Mouse (Mus musculus) forebrain, embryonic 12.5 days (tissue): ENCODE results near the gene Foxn1. TPM values are rescaled to one million over a fixed set of nuclear protein-coding genes. Genes with fewer than 3 reads are reported as not detected.
A peak's percentile ranks its signal among the peaks of the same experiment; 100 is the strongest.

Source experiments
- ATAC-seq: fragments of 200-750 bp; cut with Nextera tagmentation; 2 replicates; pipeline ENCODE4 v1.8.0; 2017; ENCODE audit warnings: moderate TSS enrichment; ENCODE audit not compliant: low FRiP score
- H3K27ac ChIP-seq: fragments of 300-500 bp; sonication (generic); 2 replicates; pipeline ENCODE4 v1.5.1; 2016; ENCODE audit warnings: mild to moderate bottlenecking
- H3K27me3 ChIP-seq: fragments of 300-500 bp; sonication (generic); 2 replicates; pipeline ENCODE4 v1.6.1; 2016; ENCODE audit warnings: mild to moderate bottlenecking
- H3K36me3 ChIP-seq: fragments of 300-500 bp; sonication (generic); replicated peaks from 2 replicates; pipeline ENCODE4 v1.6.1; 2016; ENCODE audit warnings: mild to moderate bottlenecking
- H3K4me1 ChIP-seq: fragments of 300-500 bp; sonication (generic); 2 replicates; pipeline ENCODE4 v1.6.1; 2016
- H3K4me2 ChIP-seq: fragments of 300-500 bp; sonication (generic); 2 replicates; pipeline ENCODE4 v1.6.1; 2016; ENCODE audit warnings: mild to moderate bottlenecking, moderate library complexity
- H3K4me3 ChIP-seq: fragments of 300-500 bp; sonication (generic); replicated peaks from 2 replicates; pipeline ENCODE4 v1.5.1; 2016; ENCODE audit warnings: mild to moderate bottlenecking
- H3K9ac ChIP-seq: fragments of 300-500 bp; sonication (generic); 2 replicates; pipeline ENCODE4 v1.6.1; 2016; ENCODE audit warnings: mild to moderate bottlenecking
- H3K9me3 ChIP-seq: fragments of 300-500 bp; sonication (generic); 2 replicates; pipeline ENCODE4 v1.6.1; 2016
- WGBS: fragments of 180-500 bp; shearing (Covaris S2); methylation state at CpG from one replicate; pipeline ENCODE4 v1.1.7; 2016; 5-methylcytosine and 5-hydroxymethylcytosine counted together
- polyA plus RNA-seq: library from polyadenylated mRNA; unstranded; fragments of >200 nt; fragmentation: Nextera tagmentation; extraction: Ambion mirVana; gene quantifications from 2 replicates; pipeline ENCODE4 v1.2.1, GENCODE M21; 2016

The Foxn1 gene
- polyA plus RNA-seq: 0.06 TPM in 1 of 2 replicates, not detected in the other

DNA sequence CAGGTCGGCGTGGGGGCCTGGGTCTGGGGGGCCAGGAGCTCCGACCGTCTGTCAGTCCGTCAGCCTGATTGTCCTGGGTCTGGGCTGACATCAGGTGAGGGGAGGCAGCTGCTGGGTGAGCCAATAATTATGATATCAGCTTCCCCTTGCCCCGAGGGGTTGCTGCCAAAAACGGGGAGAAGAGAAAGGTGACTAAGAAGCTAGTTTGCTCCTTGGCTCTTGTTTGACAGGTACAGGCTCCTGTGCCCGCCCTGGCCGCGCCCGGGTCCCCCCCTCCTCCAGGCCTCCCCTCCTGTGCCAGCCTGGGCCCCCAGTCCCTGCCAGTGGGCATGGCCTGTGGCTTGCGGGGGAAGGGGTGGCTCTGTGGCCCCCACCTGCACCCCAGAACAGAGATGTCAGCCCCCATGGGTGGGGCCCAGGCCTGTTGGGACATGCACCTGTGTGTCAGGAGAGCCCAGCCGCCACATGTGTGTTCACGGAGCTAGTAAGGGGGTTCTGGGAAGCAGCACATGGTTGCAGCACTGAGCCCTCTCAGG is at the start of gene Foxn1:
Gene Foxn1, minus strand, starts transcription at position 51 of the 536 bp plus-strand sequence.
- Histone ChIP-seq H3K4me2 (no peak within 1 kb of the TSS), H3K4me1 (no peaks in the 10 kb centered on the region), H3K27ac (no peak within 1 kb of the TSS), H3K27me3 (no peaks in the 10 kb centered on the region), H3K9ac (no peak within 1 kb of the TSS), H3K4me3 (no peak within 1 kb of the TSS), H3K9me3 (no peaks in the 10 kb centered on the region), H3K36me3 (no peaks in the 10 kb centered on the region)
- no peak for ATAC-seq
- WGBS: 85% methylated on average over 14 of the region's 14 CpGs

DNA sequence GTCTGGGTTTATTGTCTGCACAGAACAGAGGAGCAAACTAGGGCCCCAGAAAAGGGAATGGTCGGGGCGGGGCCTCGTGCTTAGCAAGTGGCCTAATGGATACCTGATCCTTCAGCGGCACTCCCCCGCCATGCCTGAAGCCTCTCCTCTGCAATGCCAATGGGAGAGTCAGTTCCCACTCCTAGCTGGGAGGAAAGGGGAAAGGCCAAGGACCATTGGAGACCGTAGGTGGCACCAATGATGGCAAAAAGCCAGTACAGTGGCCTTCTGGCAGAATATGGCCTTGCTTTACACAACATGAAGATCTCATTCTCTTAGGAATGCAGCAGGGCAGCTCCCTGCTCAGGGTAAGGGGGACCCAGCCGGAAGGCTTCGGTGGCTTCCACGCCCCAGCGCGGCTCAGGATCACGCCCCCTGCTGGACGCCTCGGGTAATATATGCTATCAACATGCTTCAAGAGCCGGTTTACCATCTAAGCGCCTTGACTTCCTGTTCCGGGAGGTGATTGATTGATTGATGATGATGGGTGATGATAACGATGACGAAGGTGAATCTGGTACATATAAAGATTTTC is 49.5 kb upstream of the Foxn1 start:
- Histone ChIP-seq H3K36me3 (no peaks in the 10 kb centered on the region), H3K27ac (no peak overlapping the region), H3K4me1 (peaks cover 7% of the 10 kb centered on the region), H3K4me2 (0 out of 2 replicates have a peak overlapping the region, but pooled peaks have one; percentile 17), H3K9me3 (no peaks in the 10 kb centered on the region), H3K9ac (no peak overlapping the region), H3K4me3 (0 out of 2 replicates have a peak overlapping the region, but pooled peaks have one; percentile 5), H3K27me3 (0 out of 2 replicates have a peak, but pooled peaks cover 2% of the 10 kb centered on the region)
- ATAC-seq: no peak
- 5% methylated on average over 19 of the region's 19 CpGs for WGBS

DNA sequence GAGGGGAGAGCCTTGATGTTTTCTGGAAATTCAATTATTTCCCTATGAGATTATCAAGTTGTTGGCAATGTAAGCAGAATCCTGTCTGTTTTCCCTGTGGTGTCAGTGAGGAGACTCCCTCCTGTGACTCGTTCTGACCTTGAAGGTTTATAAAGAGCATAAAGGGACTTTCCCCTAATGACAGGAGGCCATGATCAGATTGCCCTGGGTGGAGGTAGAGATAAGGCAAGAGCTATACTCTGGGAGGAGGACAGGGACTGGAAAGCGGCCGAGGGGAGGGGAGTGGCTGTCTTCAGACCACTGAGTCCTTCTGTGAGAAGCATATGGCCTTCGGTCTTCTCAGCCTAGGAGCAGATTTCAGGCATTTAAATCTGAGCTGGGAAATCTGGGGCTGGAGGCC is 47.7 kb upstream of the Foxn1 start:
- H3K9ac ChIP-seq: no peak overlapping the region
- H3K4me1 ChIP-seq: peaks cover 7% of the 10 kb centered on the region
- no peak for ATAC-seq
- 0 out of 2 replicates have a peak, but pooled peaks cover 2% of the 10 kb centered on the region for H3K27me3 ChIP-seq
- no peak overlapping the region for H3K4me3 ChIP-seq
- H3K36me3 ChIP-seq: no peaks in the 10 kb centered on the region
- WGBS: 78% methylated on average over 4 of the region's 4 CpGs
- no peak overlapping the region for H3K4me2 ChIP-seq
- no peaks in the 10 kb centered on the region for H3K9me3 ChIP-seq
- H3K27ac ChIP-seq: no peak overlapping the region

DNA sequence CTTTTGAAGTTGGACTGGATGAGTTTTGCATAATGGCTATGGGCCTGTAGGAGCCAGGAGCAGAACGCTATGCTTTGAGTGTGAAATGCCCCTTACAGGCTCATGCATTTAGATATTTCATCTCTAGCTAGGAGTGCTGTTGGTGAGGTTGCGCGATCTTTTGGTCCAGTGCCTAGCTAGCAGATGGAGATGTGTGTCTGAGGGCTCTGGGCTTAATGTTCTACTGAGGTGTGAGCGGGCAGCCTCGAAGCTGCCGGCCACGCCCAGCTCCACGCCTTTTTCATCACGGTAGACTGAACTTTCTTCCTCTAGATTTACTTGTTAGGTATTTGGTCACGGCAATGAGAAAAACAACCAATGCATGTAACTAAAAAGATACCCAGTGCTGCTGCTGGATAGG is 44.8 kb upstream of the Foxn1 start:
- Histone ChIP-seq H3K27ac (no peak overlapping the region), H3K4me3 (no peak overlapping the region), H3K36me3 (no peaks in the 10 kb centered on the region), H3K9me3 (no peaks in the 10 kb centered on the region), H3K9ac (no peak overlapping the region), H3K27me3 (no peaks in the 10 kb centered on the region), H3K4me2 (no peak overlapping the region), H3K4me1 (peaks cover 5% of the 10 kb centered on the region)
- WGBS: 94% methylated on average over 10 of the region's 10 CpGs
- no peak for ATAC-seq

DNA sequence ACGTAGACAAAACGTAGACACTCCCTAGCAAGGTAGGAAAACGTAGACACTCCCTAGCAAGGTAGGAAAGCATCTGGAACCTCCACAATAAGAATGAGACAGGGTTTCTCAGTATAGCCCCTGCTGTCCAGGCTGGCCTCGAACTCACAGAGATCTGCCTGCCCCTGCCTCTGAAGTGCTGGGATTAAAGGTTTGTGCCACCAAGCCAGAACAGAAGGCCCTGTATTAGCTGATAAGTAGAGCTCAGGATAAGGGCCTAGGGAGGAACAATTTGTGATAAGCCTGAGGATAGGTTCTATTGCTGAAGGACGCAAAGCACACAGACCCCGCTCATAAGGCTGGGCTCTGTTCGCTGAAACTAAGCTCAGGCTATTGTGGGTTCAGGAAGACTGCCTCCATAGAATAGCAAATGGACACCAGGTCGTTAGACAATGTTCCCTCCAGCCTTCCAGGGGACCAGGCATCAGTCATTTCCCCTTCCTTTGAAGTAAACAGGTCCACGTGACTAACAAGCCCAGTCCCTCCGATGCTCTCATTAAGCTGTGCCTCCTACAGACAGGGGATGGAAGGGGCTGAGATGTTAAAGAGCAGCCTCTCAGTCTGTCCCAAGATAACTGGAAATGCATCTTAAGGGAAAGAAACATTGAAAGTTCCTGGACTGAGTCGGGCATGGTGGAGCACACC is 44.0 kb upstream of the Foxn1 start:
- WGBS: 55% methylated on average over 11 of the region's 11 CpGs
- ATAC-seq: no peak
- H3K4me3 ChIP-seq: no peak overlapping the region

DNA sequence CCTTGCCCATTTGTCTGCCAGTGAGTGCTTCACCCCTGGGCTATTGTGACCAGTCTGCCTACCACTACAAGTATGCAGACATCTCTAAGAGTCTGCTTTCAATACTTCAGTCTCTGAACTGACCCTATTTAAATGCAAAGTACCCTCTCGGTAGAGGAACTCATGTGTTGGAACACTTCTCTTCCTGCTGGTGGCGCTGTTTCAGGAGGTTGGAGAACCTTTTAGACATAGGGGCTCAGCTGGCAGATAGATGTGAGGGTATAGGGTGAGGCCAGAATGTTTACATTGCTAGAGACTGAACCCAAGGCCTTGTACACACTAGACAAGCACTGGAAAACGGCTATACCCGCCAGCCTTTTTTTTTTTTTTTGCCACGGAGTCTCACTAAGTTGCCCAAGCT is 42.0 kb upstream of the Foxn1 start:
- no peak overlapping the region for H3K4me3 ChIP-seq
- 67% methylated on average over 5 of the region's 5 CpGs for WGBS
- no peak overlapping the region for H3K4me2 ChIP-seq

More for the DNA sequence above, 44.0 kb upstream of the Foxn1 start:
- no peak overlapping the region for H3K27ac ChIP-seq
- no peak overlapping the region for H3K9ac ChIP-seq
- no peaks in the 10 kb centered on the region for H3K9me3 ChIP-seq
- no peaks in the 10 kb centered on the region for H3K27me3 ChIP-seq
- no peak overlapping the region for H3K4me2 ChIP-seq
- no peaks in the 10 kb centered on the region for H3K36me3 ChIP-seq
- no peaks in the 10 kb centered on the region for H3K4me1 ChIP-seq

DNA sequence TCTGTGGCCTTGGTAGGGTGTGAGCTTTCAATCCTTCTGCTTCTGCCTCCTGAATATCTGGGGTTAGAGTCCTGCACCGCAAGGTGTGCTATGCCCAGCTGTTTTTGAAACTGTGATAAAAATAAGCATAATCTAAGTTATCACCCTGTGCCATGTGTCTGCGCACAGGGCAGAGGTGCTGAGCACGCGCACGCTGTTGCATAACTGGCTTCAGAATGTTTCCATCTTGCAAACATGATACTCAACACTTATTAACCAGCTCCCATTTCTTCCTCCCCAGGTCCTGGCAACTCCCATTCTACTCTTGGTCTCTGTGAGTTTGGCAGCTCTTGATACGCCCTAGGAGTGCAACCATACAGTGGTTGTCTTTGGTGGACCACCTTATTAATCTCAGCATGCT is 41.3 kb upstream of the Foxn1 start:
- no peaks in the 10 kb centered on the region for H3K9me3 ChIP-seq
- H3K4me1 ChIP-seq: no peaks in the 10 kb centered on the region
- H3K36me3 ChIP-seq: no peaks in the 10 kb centered on the region
- no peak overlapping the region for H3K4me2 ChIP-seq
- WGBS: 94% methylated on average over 6 of the region's 6 CpGs
- no peaks in the 10 kb centered on the region for H3K27me3 ChIP-seq
- H3K4me3 ChIP-seq: no peak overlapping the region
- no peak for ATAC-seq
- H3K27ac ChIP-seq: no peak overlapping the region
- H3K9ac ChIP-seq: no peak overlapping the region

More for the DNA sequence above, 42.0 kb upstream of the Foxn1 start:
- no peaks in the 10 kb centered on the region for H3K9me3 ChIP-seq
- H3K27me3 ChIP-seq: no peaks in the 10 kb centered on the region
- H3K9ac ChIP-seq: no peak overlapping the region
- ATAC-seq: no peak
- no peaks in the 10 kb centered on the region for H3K36me3 ChIP-seq
- H3K4me1 ChIP-seq: no peaks in the 10 kb centered on the region
- no peak overlapping the region for H3K27ac ChIP-seq

DNA sequence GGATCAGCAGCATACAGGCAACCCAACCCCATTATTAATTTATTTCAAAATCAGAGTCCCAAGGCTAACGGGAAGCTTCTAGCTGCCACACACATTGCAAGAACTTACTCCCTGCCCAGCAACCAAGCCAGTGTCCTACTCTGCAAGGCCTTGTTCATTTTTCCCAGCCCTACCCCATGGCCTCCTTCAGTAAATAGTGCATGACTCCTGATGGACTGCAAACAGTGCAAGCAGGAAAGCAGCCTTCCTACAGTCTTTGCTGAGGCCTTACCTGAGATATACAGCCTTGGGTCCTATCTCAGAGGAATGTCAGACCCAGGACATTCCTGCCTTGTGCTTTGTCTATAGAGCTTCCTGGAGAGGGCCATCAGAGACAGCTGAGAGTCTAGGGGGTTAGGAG is 39.2 kb upstream of the Foxn1 start:
- Histone ChIP-seq H3K9me3 (no peaks in the 10 kb centered on the region), H3K4me2 (no peak overlapping the region), H3K27ac (no peak overlapping the region), H3K27me3 (peaks cover 2% of the 10 kb centered on the region; the same call in 1 of the 2 replicates), H3K9ac (no peak overlapping the region), H3K4me3 (no peak overlapping the region), H3K4me1 (no peaks in the 10 kb centered on the region), H3K36me3 (no peaks in the 10 kb centered on the region)
- ATAC-seq: no peak
- 93% methylated on average over 1 of the region's 1 CpGs for WGBS

DNA sequence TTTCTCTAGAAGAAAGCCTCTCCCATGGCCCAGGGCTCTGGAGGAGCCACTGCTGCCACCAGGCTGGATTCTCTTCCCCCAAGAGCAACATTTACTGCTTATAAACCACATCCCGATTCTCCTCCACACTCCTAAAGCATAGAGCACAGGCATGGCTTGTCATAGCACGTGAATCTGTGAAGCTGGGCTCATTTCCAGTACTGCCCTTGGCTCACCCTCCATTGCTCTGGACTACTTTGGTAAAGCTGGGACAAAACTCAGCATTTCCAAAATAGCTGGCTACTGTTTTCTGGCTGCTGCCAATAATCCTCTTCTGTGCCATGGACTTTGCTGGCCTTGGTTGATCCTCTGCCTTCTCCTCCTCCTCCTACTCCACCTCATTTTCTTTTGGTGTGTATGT is 38.0 kb upstream of the Foxn1 start:
- no peak overlapping the region for H3K27ac ChIP-seq
- H3K9me3 ChIP-seq: no peaks in the 10 kb centered on the region
- 83% methylated on average over 2 of the region's 2 CpGs for WGBS
- no peak overlapping the region for H3K4me2 ChIP-seq
- peaks cover 4% of the 10 kb centered on the region; the same call in 1 of the 2 replicates for H3K27me3 ChIP-seq
- H3K36me3 ChIP-seq: no peaks in the 10 kb centered on the region
- H3K4me1 ChIP-seq: no peaks in the 10 kb centered on the region
- no peak for ATAC-seq
- no peak overlapping the region for H3K9ac ChIP-seq
- H3K4me3 ChIP-seq: no peak overlapping the region

DNA sequence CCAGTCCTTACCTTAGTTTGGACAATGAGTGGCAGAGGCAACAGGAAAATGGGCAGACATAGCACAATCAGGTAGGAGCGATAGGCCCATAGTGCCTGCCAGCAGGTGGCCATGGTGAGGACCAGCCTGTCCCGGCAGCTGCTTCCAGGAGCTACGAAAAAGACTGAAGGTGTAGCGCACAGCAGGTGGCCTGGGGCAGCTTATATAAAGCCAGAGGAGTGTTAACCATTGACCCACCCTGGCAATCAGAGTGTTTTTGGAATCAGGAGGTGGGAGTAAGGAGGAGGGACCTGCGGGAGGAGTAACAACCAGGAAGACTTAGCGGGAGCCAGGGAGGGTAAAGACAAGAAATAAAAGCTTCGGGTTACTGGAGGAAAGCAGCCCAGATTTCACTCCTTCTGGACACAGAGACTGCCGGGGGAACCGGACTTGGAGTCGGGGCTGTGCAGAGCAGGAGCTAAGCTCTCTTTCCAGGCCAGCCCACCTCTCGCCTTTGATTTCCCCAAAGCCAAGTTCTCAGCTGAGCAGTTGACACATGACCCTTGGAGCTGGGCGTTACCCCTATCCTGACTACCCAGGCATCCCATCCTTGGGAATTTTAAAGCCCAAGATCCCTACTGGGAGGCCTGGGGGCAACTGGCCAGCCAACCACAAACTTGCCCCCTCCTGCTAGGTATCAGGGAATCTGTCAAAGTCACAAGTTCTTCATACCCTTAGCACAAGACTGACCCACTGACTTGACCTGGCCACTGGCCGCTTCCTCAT is 35.9 kb upstream of the Foxn1 start, which contains the start of gene Slc13a2:
Gene Slc13a2, minus strand, starts transcription at position 163 of the 765 bp plus-strand sequence.
- no peaks in the 10 kb centered on the region for H3K4me1 ChIP-seq
- no peak within 1 kb of the TSS for H3K4me3 ChIP-seq
- WGBS: 34% methylated on average over 13 of the region's 13 CpGs
- no peak within 1 kb of the TSS for H3K4me2 ChIP-seq
- peaks cover 4% of the 10 kb centered on the region; the same call in 1 of the 2 replicates for H3K27me3 ChIP-seq
- H3K27ac ChIP-seq: no peak within 1 kb of the TSS
- no peaks in the 10 kb centered on the region for H3K36me3 ChIP-seq
- no peak within 1 kb of the TSS for H3K9ac ChIP-seq
- H3K9me3 ChIP-seq: no peaks in the 10 kb centered on the region
- ATAC-seq: no peak

DNA sequence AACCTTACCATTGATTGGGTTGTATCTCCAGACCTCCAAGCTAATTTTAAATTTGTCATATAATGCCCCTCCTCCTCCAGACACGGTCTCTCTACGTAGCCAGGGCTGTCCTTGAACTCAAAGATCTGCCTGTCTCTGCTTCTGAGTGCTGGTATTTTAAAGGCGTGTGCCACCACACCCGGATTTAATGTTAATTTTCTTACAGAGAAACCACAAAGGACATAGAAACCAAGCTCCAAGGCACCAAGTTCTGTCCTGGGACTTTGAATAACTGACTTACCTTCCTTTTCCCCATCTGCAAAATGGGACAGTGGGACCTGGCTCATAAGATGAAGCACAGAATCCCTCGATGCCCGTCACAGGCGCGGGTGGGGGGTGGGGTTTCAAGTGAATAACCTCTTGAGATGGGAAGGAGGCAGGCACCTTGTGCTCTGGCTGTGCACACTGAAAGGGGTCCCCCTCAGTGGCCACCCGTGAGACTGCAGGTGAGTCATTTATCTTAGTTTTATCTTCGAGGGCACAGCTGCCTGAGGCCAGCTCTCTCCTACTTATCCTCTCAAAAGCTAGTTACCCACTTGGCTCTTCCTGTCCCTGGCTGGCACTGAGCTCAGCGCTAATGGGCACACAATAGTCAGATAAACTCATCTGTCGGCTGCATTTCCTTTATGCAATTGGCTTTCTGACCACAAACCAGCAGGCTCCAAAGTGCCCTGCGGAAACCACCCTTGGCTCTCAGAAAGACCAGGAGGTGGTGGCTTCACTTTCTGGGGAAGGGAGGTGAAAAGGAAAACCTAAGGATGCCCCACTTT is 35.0 kb upstream of the Foxn1 start:
- no peak overlapping the region for H3K9ac ChIP-seq
- 71% methylated on average over 13 of the region's 13 CpGs for WGBS
- H3K4me1 ChIP-seq: no peaks in the 10 kb centered on the region
- peaks cover 4% of the 10 kb centered on the region; the same call in 1 of the 2 replicates for H3K27me3 ChIP-seq
- no peak overlapping the region for H3K27ac ChIP-seq
- no peak for ATAC-seq
- no peak overlapping the region for H3K4me2 ChIP-seq
- no peaks in the 10 kb centered on the region for H3K36me3 ChIP-seq
- no peaks in the 10 kb centered on the region for H3K9me3 ChIP-seq
- no peak overlapping the region for H3K4me3 ChIP-seq
